8 mouse cellular contexts compared by ENCODE assay signal in genomic region chr9:21321513-21321835, GRCm38 (mm10). TPM values are rescaled to one million over a fixed set of nuclear protein-coding genes. Genes with fewer than 3 reads are reported as not detected.
DNase-seq lines count a peak whose midpoint lies in the region; ATAC-seq and TF ChIP-seq lines count a peak whose summit lies in the region.

No protein-coding gene starts in this region.

- H3K4me2 ChIP-seq in hindbrain, embryonic 14.5 days (replicated peaks) = peak overlapping the region; percentile 93
- peak overlapping the region; percentile 81 for H3K4me2 ChIP-seq in midbrain, postnatal 0 days (ENCODE audit: low read depth, low read length, poor library complexity, severe bottlenecking)

- 16% methylated on average over 6 of the region's 6 CpGs for WGBS in hindbrain, embryonic 14.5 days
- 19% methylated on average over 6 of the region's 6 CpGs for WGBS in midbrain, postnatal 0 days

- peak; percentile 61 for ATAC-seq in erythroid progenitor cell, adult 5-6 weeks (replicated peaks; ENCODE audit: low FRiP score, poor library complexity, severe bottlenecking)
- ATAC-seq in hindbrain, embryonic 14.5 days (ENCODE audit: low FRiP score) = no peak
- no peak for ATAC-seq in midbrain, postnatal 0 days (ENCODE audit: low FRiP score)

- no peaks in the 10 kb centered on the region for H3K27me3 ChIP-seq in hindbrain, embryonic 14.5 days (ENCODE audit: control insufficient read depth, insufficient read depth, low read length)
- no peaks in the 10 kb centered on the region for H3K27me3 ChIP-seq in midbrain, postnatal 0 days (ENCODE audit: insufficient read depth, low read length)

- no peaks in the 10 kb centered on the region for H3K9me3 ChIP-seq in hindbrain, embryonic 14.5 days (ENCODE audit: control insufficient read depth, low read length)
- no peaks in the 10 kb centered on the region for H3K9me3 ChIP-seq in midbrain, postnatal 0 days (ENCODE audit: low read length)

- H3K4me3 ChIP-seq in hindbrain, embryonic 14.5 days (replicated peaks; ENCODE audit: low read length) = peak overlapping the region; percentile 63
- H3K4me3 ChIP-seq in midbrain, postnatal 0 days (ENCODE audit: low read depth, low read length) = peak overlapping the region; percentile 61

- peak; percentile 33 for DNase-seq in cerebellum, adult 11-12 months
- DNase-seq in cerebellum, postnatal 4 days (ENCODE audit: low spot score in 2 of 2) = no peak
- DNase-seq in NIH3T3 (ENCODE audit: low read depth) (peak; percentile 21), liver (peak; percentile 78)
- DNase-seq in hindbrain, embryonic 14.5 days (ENCODE audit: low spot score) = no peak
- DNase-seq in midbrain, postnatal 0 days (ENCODE audit: low spot score) = no peak
- peak; percentile 67 to 72 for DNase-seq in thymus, postnatal 36 days

- peaks cover 20% of the 10 kb centered on the region for H3K4me1 ChIP-seq in hindbrain, embryonic 14.5 days (replicated peaks; ENCODE audit: control insufficient read depth, insufficient read depth, low read length)
- peaks cover 6% of the 10 kb centered on the region; the same call in 1 of the 2 replicates for H3K4me1 ChIP-seq in midbrain, postnatal 0 days (ENCODE audit: insufficient read depth, low read length)

- no peak for TF ChIP-seq CTCF in midbrain, postnatal 0 days (IDR thresholded peaks at IDR 0.05)

- peak overlapping the region; percentile 65 for H3K9ac ChIP-seq in hindbrain, embryonic 14.5 days
- H3K9ac ChIP-seq in midbrain, postnatal 0 days (replicated peaks; ENCODE audit: low read length, poor library complexity, severe bottlenecking) = peak overlapping the region; percentile 67

- H3K27ac ChIP-seq in hindbrain, embryonic 14.5 days = no peak overlapping the region
- no peak overlapping the region for H3K27ac ChIP-seq in midbrain, postnatal 0 days (ENCODE audit: low read depth, low read length)

- no peaks in the 10 kb centered on the region for H3K36me3 ChIP-seq in hindbrain, embryonic 14.5 days (replicated peaks; ENCODE audit: control insufficient read depth, insufficient read depth)
- H3K36me3 ChIP-seq in midbrain, postnatal 0 days (ENCODE audit: insufficient read depth, low read length) = no peaks in the 10 kb centered on the region

RNA-seq across cellular contexts. Expression of gene Slc44a2, which starts 1.0 kb away (rescaled TPM):
- 15.9 and 35.7 TPM in 2 replicates for total RNA-seq in erythroid progenitor cell, adult 5-6 weeks (2015; ENCODE audit: low replicate concordance)
- total RNA-seq in erythroid progenitor cell, adult 5-6 weeks (2017; ENCODE audit: low replicate concordance) = 14.4 and 22.3 TPM in 2 replicates
- polyA plus RNA-seq in hindbrain, embryonic 14.5 days (2014; fragmentation: Nextera tagmentation; extraction: Ambion mirVana) = 58.4 and 62.3 TPM in 2 replicates
- total RNA-seq in midbrain, postnatal 0 days (2014; rRNA removed) = 58.5 and 70.7 TPM in 2 replicates
- polyA plus RNA-seq in midbrain, postnatal 0 days (2015; fragmentation: Nextera tagmentation; extraction: Ambion mirVana) = 47.1 and 52.0 TPM in 2 replicates

RNA-seq across cellular contexts. Expression of gene Ap1m2, which starts 9.3 kb away (rescaled TPM):
- 0.36 and 0.84 TPM in 2 replicates for total RNA-seq in erythroid progenitor cell, adult 5-6 weeks (2015; ENCODE audit: low replicate concordance)
- total RNA-seq in erythroid progenitor cell, adult 5-6 weeks (2017; ENCODE audit: low replicate concordance) = not detected in 2 replicates
- 1.8 and 2.2 TPM in 2 replicates for polyA plus RNA-seq in hindbrain, embryonic 14.5 days (2014; fragmentation: Nextera tagmentation; extraction: Ambion mirVana)
- 3.9 and 4.7 TPM in 2 replicates for total RNA-seq in midbrain, postnatal 0 days (2014; rRNA removed)
- polyA plus RNA-seq in midbrain, postnatal 0 days (2015; fragmentation: Nextera tagmentation; extraction: Ambion mirVana) = 3.1 TPM in 2 replicates

RNA-seq across cellular contexts. Expression of gene Cdkn2d, which starts 30.3 kb away (rescaled TPM):
- 305 and 325 TPM in 2 replicates for total RNA-seq in erythroid progenitor cell, adult 5-6 weeks (2015; ENCODE audit: low replicate concordance)
- 151 and 194 TPM in 2 replicates for total RNA-seq in erythroid progenitor cell, adult 5-6 weeks (2017; ENCODE audit: low replicate concordance)
- polyA plus RNA-seq in hindbrain, embryonic 14.5 days (2014; fragmentation: Nextera tagmentation; extraction: Ambion mirVana) = 107 and 112 TPM in 2 replicates
- total RNA-seq in midbrain, postnatal 0 days (2014; rRNA removed) = 93.4 and 126 TPM in 2 replicates
- 141 and 146 TPM in 2 replicates for polyA plus RNA-seq in midbrain, postnatal 0 days (2015; fragmentation: Nextera tagmentation; extraction: Ambion mirVana)

RNA-seq across cellular contexts. Expression of gene Kri1, which starts 33.7 kb away (rescaled TPM):
- total RNA-seq in erythroid progenitor cell, adult 5-6 weeks (2015; ENCODE audit: low replicate concordance) = 19.7 and 49.4 TPM in 2 replicates
- 18.2 and 48.8 TPM in 2 replicates for total RNA-seq in erythroid progenitor cell, adult 5-6 weeks (2017; ENCODE audit: low replicate concordance)
- 11.2 and 15.6 TPM in 2 replicates for polyA plus RNA-seq in hindbrain, embryonic 14.5 days (2014; fragmentation: Nextera tagmentation; extraction: Ambion mirVana)
- total RNA-seq in midbrain, postnatal 0 days (2014; rRNA removed) = 21.9 and 25.9 TPM in 2 replicates
- 11.7 and 13.0 TPM in 2 replicates for polyA plus RNA-seq in midbrain, postnatal 0 days (2015; fragmentation: Nextera tagmentation; extraction: Ambion mirVana)

RNA-seq across cellular contexts. Expression of gene Ilf3, which starts 46.2 kb away (rescaled TPM):
- 31.4 and 34.8 TPM in 2 replicates for total RNA-seq in erythroid progenitor cell, adult 5-6 weeks (2015; ENCODE audit: low replicate concordance)
- 29.6 and 32.8 TPM in 2 replicates for total RNA-seq in erythroid progenitor cell, adult 5-6 weeks (2017; ENCODE audit: low replicate concordance)
- polyA plus RNA-seq in hindbrain, embryonic 14.5 days (2014; fragmentation: Nextera tagmentation; extraction: Ambion mirVana) = 188 and 201 TPM in 2 replicates
- 105 and 114 TPM in 2 replicates for total RNA-seq in midbrain, postnatal 0 days (2014; rRNA removed)
- polyA plus RNA-seq in midbrain, postnatal 0 days (2015; fragmentation: Nextera tagmentation; extraction: Ambion mirVana) = 198 and 201 TPM in 2 replicates

Comparison
In these comparisons a context has a peak if more than half of its experiments do, and no peak if none do; other contexts are left out.
1. DNase-seq: peak in cerebellum, adult 11-12 months (single experiment), NIH3T3 (single experiment), liver (single experiment) and thymus, postnatal 36 days (2 of 2); none in cerebellum, postnatal 4 days (0 of 2), hindbrain, embryonic 14.5 days (single experiment) and midbrain, postnatal 0 days (single experiment).